Mouse (Mus musculus) liver, adult 2 months (tissue): ENCODE data around the gene Cic. TPM values are rescaled to one million over a fixed set of nuclear protein-coding genes. Genes with fewer than 3 reads are reported as not detected.

Source experiments
- DNase-seq: peaks from one replicate; pipeline ENCODE4 v3.0.0-alpha.2; 2011; ENCODE audit warnings: low read depth, low spot score; ENCODE audit errors: extremely low read depth
- H3K27ac ChIP-seq: fragments of 200-500 bp; replicated peaks from 2 replicates; pipeline ENCODE4 v1.5.1; 2012; ENCODE audit warnings: low read depth, mild to moderate bottlenecking, control low read depth, inconsistent platforms, low read length; ENCODE audit not compliant: insufficient read depth
- H3K27me3 ChIP-seq: fragments of 200-500 bp; 2 replicates; pipeline ENCODE4 v1.6.1; 2012; ENCODE audit warnings: mild to moderate bottlenecking, moderate library complexity, low read length, inconsistent platforms; ENCODE audit not compliant: control insufficient read depth, insufficient read depth
- H3K36me3 ChIP-seq: fragments of 200-500 bp; 2 replicates; pipeline ENCODE4 v1.6.1; 2012; ENCODE audit warnings: low read length, inconsistent platforms; ENCODE audit not compliant: control insufficient read depth, insufficient read depth
- H3K4me1 ChIP-seq: fragments of 200-500 bp; 2 replicates; pipeline ENCODE4 v1.6.1; 2011; ENCODE audit warnings: low read length; ENCODE audit not compliant: control insufficient read depth, insufficient read depth
- H3K4me3 ChIP-seq: fragments of 200-500 bp; 2 replicates; pipeline ENCODE4 v1.5.1; 2011; ENCODE audit warnings: low read depth, mild to moderate bottlenecking, control low read depth, low read length, moderate library complexity; ENCODE audit not compliant: insufficient read depth
- H3K79me2 ChIP-seq: fragments of 200-500 bp; 2 replicates; pipeline ENCODE4 v1.6.1; 2012; ENCODE audit warnings: inconsistent platforms, mild to moderate bottlenecking, low read length, moderate library complexity; ENCODE audit not compliant: control insufficient read depth, insufficient read depth
- H3K9ac ChIP-seq: fragments of 200-500 bp; 2 replicates; pipeline ENCODE4 v1.6.1; 2012; ENCODE audit warnings: low read depth, mild to moderate bottlenecking, control low read depth, inconsistent platforms, low read length
- CTCF ChIP-seq: fragments of 200-500 bp; IDR thresholded peaks from 2 replicates; pipeline ENCODE4 v1.5.1; 2011; ENCODE audit warnings: low read depth, low read length, control low read depth
- POLR2A ChIP-seq: fragments of 200-500 bp; IDR thresholded peaks from 2 replicates; pipeline ENCODE4 v1.6.1; 2011; ENCODE audit warnings: low read length, control low read depth; ENCODE audit not compliant: insufficient read depth; ENCODE audit errors: extremely low read depth
- WGBS: fragments of 180-500 bp; shearing (Covaris S2); methylation state at CpG from one replicate; pipeline ENCODE4 v1.1.7; 2018; 5-methylcytosine and 5-hydroxymethylcytosine counted together
- polyA plus RNA-seq: library from polyadenylated mRNA; depleted of rRNA; stranded (reverse); fragments of >200 nt; gene quantifications from 2 replicates; pipeline ENCODE4 v1.2.3, GENCODE M21; 2012
- total RNA-seq: library from RNA; depleted of rRNA; stranded (reverse); fragments of >200 nt; gene quantifications from 2 replicates; pipeline ENCODE4 v1.2.3, GENCODE M21; 2014

The Cic gene
- total and polyA plus RNA-seq, 2 experiments = 5.3 to 23.3 TPM

GRCm38 (mm10) chr7:25246759-25247137 lies 20.8 kb upstream of the Cic start:
- Histone ChIP-seq H3K9ac (no peak overlapping the region), H3K27ac (peak overlapping the region; percentile 25; the same call in 1 of the 2 replicates)

GRCm38 (mm10) chr7:25247498-25247897 lies 20.0 kb upstream of the Cic start:
- Histone ChIP-seq H3K79me2 (peaks cover 41% of the 10 kb centered on the region; the same call in 1 of the 2 replicates), H3K36me3 (peaks cover 4% of the 10 kb centered on the region; the same call in 1 of the 2 replicates), H3K27ac (no peak overlapping the region), H3K9ac (peak overlapping the region; percentile 23; the same call in 1 of the 2 replicates), H3K4me1 (peaks cover 12% of the 10 kb centered on the region), H3K4me3 (no peak overlapping the region), H3K27me3 (no peaks in the 10 kb centered on the region)
- no peak for DNase-seq
- no peak for TF ChIP-seq POLR2A
- no peak for TF ChIP-seq CTCF
- WGBS = 40% methylated on average over 3 of the region's 3 CpGs

More at GRCm38 (mm10) chr7:25246759-25247137, 20.8 kb upstream of the Cic start:
- TF ChIP-seq POLR2A (no peak), CTCF (no peak)
- DNase-seq = no peak
- WGBS = 46% methylated on average over 4 of the region's 4 CpGs
- no peaks in the 10 kb centered on the region for H3K27me3 ChIP-seq
- H3K4me3 ChIP-seq = no peak overlapping the region
- H3K4me1 ChIP-seq = peaks cover 12% of the 10 kb centered on the region
- peaks cover 4% of the 10 kb centered on the region; the same call in 1 of the 2 replicates for H3K36me3 ChIP-seq
- H3K79me2 ChIP-seq = peaks cover 41% of the 10 kb centered on the region; the same call in 1 of the 2 replicates

- WGBS = 12% methylated on average over 18 of the region's 18 CpGs
- DNase-seq = no peak
Observed at GRCm38 (mm10) chr7:25248018-25248647, 19.4 kb upstream of the Cic start.

GRCm38 (mm10) chr7:25248846-25249313 lies 18.6 kb upstream of the Cic start:
- no peak for DNase-seq
- 1% methylated on average over 25 of the region's 25 CpGs for WGBS
- Histone ChIP-seq H3K4me1 (peaks cover 12% of the 10 kb centered on the region), H3K36me3 (peaks cover 4% of the 10 kb centered on the region; the same call in 1 of the 2 replicates), H3K79me2 (peaks cover 41% of the 10 kb centered on the region; the same call in 1 of the 2 replicates), H3K9ac (peak overlapping the region; percentile 93), H3K4me3 (peak overlapping the region; percentile 90), H3K27ac (peak overlapping the region; percentile 86), H3K27me3 (no peaks in the 10 kb centered on the region)
- TF ChIP-seq CTCF (no peak), POLR2A (no peak)

More at GRCm38 (mm10) chr7:25248018-25248647, 19.4 kb upstream of the Cic start:
- Histone ChIP-seq H3K4me1 (peaks cover 12% of the 10 kb centered on the region), H3K4me3 (peak overlapping the region; percentile 90), H3K27ac (peak overlapping the region; percentile 86), H3K9ac (peak overlapping the region; percentile 93), H3K79me2 (peaks cover 41% of the 10 kb centered on the region; the same call in 1 of the 2 replicates), H3K27me3 (no peaks in the 10 kb centered on the region), H3K36me3 (peaks cover 4% of the 10 kb centered on the region; the same call in 1 of the 2 replicates)
- TF ChIP-seq CTCF = no peak
- TF ChIP-seq POLR2A = no peak

- WGBS = under 1% methylated on average over 49 of the region's 73 CpGs
- H3K4me1 ChIP-seq = peaks cover 12% of the 10 kb centered on the region
Observed at GRCm38 (mm10) chr7:25249314-25250140, 18.0 kb upstream of the Cic start.

More at GRCm38 (mm10) chr7:25249314-25250140, 18.0 kb upstream of the Cic start:
- TF ChIP-seq CTCF (no peak), POLR2A (peak; percentile 34; the same call in 1 of the 2 replicates)
- H3K79me2 ChIP-seq = peaks cover 40% of the 10 kb centered on the region; the same call in 1 of the 2 replicates
- peak; percentile 62 for DNase-seq
- peak overlapping the region; percentile 93 for H3K9ac ChIP-seq
- peak overlapping the region; percentile 90 for H3K4me3 ChIP-seq
- peak overlapping the region; percentile 86 for H3K27ac ChIP-seq
- no peaks in the 10 kb centered on the region for H3K27me3 ChIP-seq
- peaks cover 4% of the 10 kb centered on the region; the same call in 1 of the 2 replicates for H3K36me3 ChIP-seq
